Mouse (Mus musculus) forebrain, embryonic 14.5 days (tissue): Measurements from ENCODE around the gene Sdr39u1. TPM values are rescaled to one million over a fixed set of nuclear protein-coding genes. Genes with fewer than 3 reads are reported as not detected.

Experiments used
- ATAC-seq: fragments of 200-750 bp; cut with Nextera tagmentation; 2 replicates; pipeline ENCODE4 v1.8.0; 2017; ENCODE audit warnings: mild to moderate bottlenecking, moderate library complexity
- DNase-seq: peaks from one replicate; pipeline ENCODE4 v3.0.0-alpha.2; 2015; ENCODE audit warnings: low spot score
- H3K27ac ChIP-seq: fragments of 300-500 bp; sonication (generic); 2 replicates; pipeline ENCODE4 v1.5.1; 2014; ENCODE audit warnings: low read depth, mild to moderate bottlenecking, control low read depth, low read length, moderate library complexity
- H3K27me3 ChIP-seq: fragments of 300-500 bp; sonication (generic); replicated peaks from 2 replicates; pipeline ENCODE4 v1.6.1; 2014; ENCODE audit warnings: low read length, control low read depth, mixed read lengths; ENCODE audit not compliant: control insufficient read depth, insufficient read depth
- H3K36me3 ChIP-seq: fragments of 300-500 bp; sonication (generic); 2 replicates; pipeline ENCODE4 v1.6.1; 2014; ENCODE audit warnings: low read length, control low read depth; ENCODE audit not compliant: control insufficient read depth, insufficient read depth
- H3K4me1 ChIP-seq: fragments of 300-500 bp; sonication (generic); 2 replicates; pipeline ENCODE4 v1.6.1; 2014; ENCODE audit warnings: antibody characterized with exemption, low read length, control low read depth; ENCODE audit not compliant: control insufficient read depth, insufficient read depth
- H3K4me2 ChIP-seq: fragments of 300-500 bp; sonication (generic); 2 replicates; pipeline ENCODE4 v1.6.1; 2014; ENCODE audit warnings: mild to moderate bottlenecking, control low read depth, low read length
- H3K4me3 ChIP-seq: fragments of 300-500 bp; sonication (generic); 2 replicates; pipeline ENCODE4 v1.5.1; 2014; ENCODE audit warnings: low read depth, low read length, control low read depth
- H3K9ac ChIP-seq: fragments of 300-500 bp; sonication (generic); 2 replicates; pipeline ENCODE4 v1.6.1; 2014; ENCODE audit warnings: mild to moderate bottlenecking, low read length, control low read depth, moderate library complexity
- H3K9me3 ChIP-seq: fragments of 300-500 bp; sonication (generic); replicated peaks from 2 replicates; pipeline ENCODE4 v1.6.1; 2016; ENCODE audit warnings: low read length, control low read depth, mixed read lengths; ENCODE audit not compliant: control insufficient read depth
- WGBS: fragments of 180-500 bp; shearing (Covaris S2); extraction: QIAGEN DNeasy Blood & Tissue Kit; methylation state at CpG from one replicate; pipeline ENCODE4 v1.1.7; 2014; 5-methylcytosine and 5-hydroxymethylcytosine counted together
- polyA plus RNA-seq: library from polyadenylated mRNA; unstranded; fragments of >200 nt; fragmentation: Nextera tagmentation; extraction: Ambion mirVana; gene quantifications from 2 replicates; pipeline ENCODE4 v1.2.1, GENCODE M21; 2014

Sdr39u1 gene
- 99.0 and 110 TPM in 2 replicates for polyA plus RNA-seq

GRCm38 (mm10) chr14:55899701-55900413 lies at the start of gene Sdr39u1:
TSS of gene Sdr39u1 (minus strand) at chr14:55900293.
- Histone ChIP-seq H3K27me3 (no peaks in the 10 kb centered on the region), H3K4me2 (peak within 1 kb of the TSS; percentile 87), H3K9ac (peak within 1 kb of the TSS; percentile 76), H3K4me1 (peaks cover 7% of the 10 kb centered on the region), H3K36me3 (peaks cover 30% of the 10 kb centered on the region), H3K27ac (peak within 1 kb of the TSS; percentile 33), H3K9me3 (no peaks in the 10 kb centered on the region), H3K4me3 (peak within 1 kb of the TSS; percentile 45)
- peak; percentile 95 for DNase-seq
- ATAC-seq = peak; percentile 96
- 4% methylated on average over 39 of the region's 39 CpGs for WGBS

GRCm38 (mm10) chr14:55946269-55946969 lies 46.3 kb upstream of the Sdr39u1 start:
- H3K9ac ChIP-seq = no peak overlapping the region
- H3K9me3 ChIP-seq = no peaks in the 10 kb centered on the region
- no peaks in the 10 kb centered on the region for H3K27me3 ChIP-seq
- DNase-seq (no peak), ATAC-seq (no peak)
- no peak overlapping the region for H3K4me2 ChIP-seq
- 87% methylated on average over 2 of the region's 2 CpGs for WGBS
- H3K4me3 ChIP-seq = no peak overlapping the region
- H3K36me3 ChIP-seq = no peaks in the 10 kb centered on the region
- no peak overlapping the region for H3K27ac ChIP-seq
- H3K4me1 ChIP-seq = no peaks in the 10 kb centered on the region

- H3K4me3 ChIP-seq = no peak within 1 kb of the TSS
- H3K27ac ChIP-seq = no peak within 1 kb of the TSS
- ATAC-seq (no peak), DNase-seq (no peak)
- H3K36me3 ChIP-seq = no peaks in the 10 kb centered on the region
- no peak within 1 kb of the TSS for H3K9ac ChIP-seq
- H3K9me3 ChIP-seq = no peaks in the 10 kb centered on the region
- 87% methylated on average over 4 of the region's 4 CpGs for WGBS
- no peak within 1 kb of the TSS for H3K4me2 ChIP-seq
- H3K4me1 ChIP-seq = no peaks in the 10 kb centered on the region
- no peaks in the 10 kb centered on the region for H3K27me3 ChIP-seq
These were observed 44.5 kb upstream of the Sdr39u1 start, which contains the start of gene Cma1 for GRCm38 (mm10) chr14:55944575-55944974. TSS of gene Cma1 (minus strand) at chr14:55944675.

- Histone ChIP-seq H3K4me3 (no peak overlapping the region), H3K4me2 (no peak overlapping the region), H3K27ac (no peak overlapping the region), H3K4me1 (no peaks in the 10 kb centered on the region), H3K9ac (no peak overlapping the region), H3K9me3 (no peaks in the 10 kb centered on the region), H3K27me3 (no peaks in the 10 kb centered on the region), H3K36me3 (no peaks in the 10 kb centered on the region)
- DNase-seq (no peak), ATAC-seq (no peak)
- 86% methylated on average over 11 of the region's 11 CpGs for WGBS
These were observed 43.5 kb upstream of the Sdr39u1 start for GRCm38 (mm10) chr14:55943601-55944000.

- H3K9me3 ChIP-seq = no peaks in the 10 kb centered on the region
- DNase-seq (peak; percentile 24), ATAC-seq (no peak)
- no peak overlapping the region for H3K9ac ChIP-seq
- no peaks in the 10 kb centered on the region for H3K27me3 ChIP-seq
- no peaks in the 10 kb centered on the region for H3K36me3 ChIP-seq
- H3K27ac ChIP-seq = no peak overlapping the region
- 60% methylated on average over 7 of the region's 7 CpGs for WGBS
- no peaks in the 10 kb centered on the region for H3K4me1 ChIP-seq
- no peak overlapping the region for H3K4me3 ChIP-seq
- no peak overlapping the region for H3K4me2 ChIP-seq
These were observed 40.1 kb upstream of the Sdr39u1 start for GRCm38 (mm10) chr14:55940070-55940800.

- Histone ChIP-seq H3K9me3 (no peaks in the 10 kb centered on the region), H3K9ac (no peak overlapping the region), H3K4me3 (no peak overlapping the region), H3K27ac (no peak overlapping the region), H3K27me3 (no peaks in the 10 kb centered on the region), H3K36me3 (no peaks in the 10 kb centered on the region), H3K4me2 (no peak overlapping the region), H3K4me1 (no peaks in the 10 kb centered on the region)
- peak; percentile 3 for DNase-seq
- no peak for ATAC-seq
- 68% methylated on average over 7 of the region's 7 CpGs for WGBS
These were observed 33.5 kb upstream of the Sdr39u1 start for GRCm38 (mm10) chr14:55933586-55933985.

- no peaks in the 10 kb centered on the region for H3K27me3 ChIP-seq
- H3K9ac ChIP-seq = no peak overlapping the region
- no peaks in the 10 kb centered on the region for H3K4me1 ChIP-seq
- no peaks in the 10 kb centered on the region for H3K9me3 ChIP-seq
- H3K27ac ChIP-seq = no peak overlapping the region
- H3K4me3 ChIP-seq = no peak overlapping the region
- DNase-seq (no peak), ATAC-seq (no peak)
- no peaks in the 10 kb centered on the region for H3K36me3 ChIP-seq
- WGBS = 86% methylated on average over 12 of the region's 12 CpGs
- no peak overlapping the region for H3K4me2 ChIP-seq
These were observed 29.3 kb upstream of the Sdr39u1 start for GRCm38 (mm10) chr14:55929263-55929997.

GRCm38 (mm10) chr14:55926847-55927246 lies 26.8 kb upstream of the Sdr39u1 start:
- ATAC-seq (no peak), DNase-seq (no peak)
- no peaks in the 10 kb centered on the region for H3K27me3 ChIP-seq
- 92% methylated on average over 4 of the region's 4 CpGs for WGBS
- no peak overlapping the region for H3K4me2 ChIP-seq
- no peaks in the 10 kb centered on the region for H3K36me3 ChIP-seq
- H3K27ac ChIP-seq = no peak overlapping the region
- no peaks in the 10 kb centered on the region for H3K4me1 ChIP-seq
- H3K4me3 ChIP-seq = no peak overlapping the region
- no peaks in the 10 kb centered on the region for H3K9me3 ChIP-seq
- no peak overlapping the region for H3K9ac ChIP-seq
